Mouse (Mus musculus) liver, adult 2 months (tissue): ENCODE data around the gene Hrh2. TPM values are rescaled to one million over a fixed set of nuclear protein-coding genes. Genes with fewer than 3 reads are reported as not detected.

Source experiments
- DNase-seq: peaks from one replicate; pipeline ENCODE4 v3.0.0-alpha.2; 2011; ENCODE audit warnings: low read depth, low spot score; ENCODE audit errors: extremely low read depth
- H3K27ac ChIP-seq: fragments of 200-500 bp; replicated peaks from 2 replicates; pipeline ENCODE4 v1.5.1; 2012; ENCODE audit warnings: low read depth, mild to moderate bottlenecking, control low read depth, inconsistent platforms, low read length; ENCODE audit not compliant: insufficient read depth
- H3K27me3 ChIP-seq: fragments of 200-500 bp; 2 replicates; pipeline ENCODE4 v1.6.1; 2012; ENCODE audit warnings: mild to moderate bottlenecking, moderate library complexity, low read length, inconsistent platforms; ENCODE audit not compliant: control insufficient read depth, insufficient read depth
- H3K36me3 ChIP-seq: fragments of 200-500 bp; 2 replicates; pipeline ENCODE4 v1.6.1; 2012; ENCODE audit warnings: low read length, inconsistent platforms; ENCODE audit not compliant: control insufficient read depth, insufficient read depth
- H3K4me1 ChIP-seq: fragments of 200-500 bp; 2 replicates; pipeline ENCODE4 v1.6.1; 2011; ENCODE audit warnings: low read length; ENCODE audit not compliant: control insufficient read depth, insufficient read depth
- H3K4me3 ChIP-seq: fragments of 200-500 bp; 2 replicates; pipeline ENCODE4 v1.5.1; 2011; ENCODE audit warnings: low read depth, mild to moderate bottlenecking, control low read depth, low read length, moderate library complexity; ENCODE audit not compliant: insufficient read depth
- H3K79me2 ChIP-seq: fragments of 200-500 bp; 2 replicates; pipeline ENCODE4 v1.6.1; 2012; ENCODE audit warnings: inconsistent platforms, mild to moderate bottlenecking, low read length, moderate library complexity; ENCODE audit not compliant: control insufficient read depth, insufficient read depth
- H3K9ac ChIP-seq: fragments of 200-500 bp; 2 replicates; pipeline ENCODE4 v1.6.1; 2012; ENCODE audit warnings: low read depth, mild to moderate bottlenecking, control low read depth, inconsistent platforms, low read length
- CTCF ChIP-seq: fragments of 200-500 bp; IDR thresholded peaks from 2 replicates; pipeline ENCODE4 v1.5.1; 2011; ENCODE audit warnings: low read depth, low read length, control low read depth
- POLR2A ChIP-seq: fragments of 200-500 bp; IDR thresholded peaks from 2 replicates; pipeline ENCODE4 v1.6.1; 2011; ENCODE audit warnings: low read length, control low read depth; ENCODE audit not compliant: insufficient read depth; ENCODE audit errors: extremely low read depth
- WGBS: fragments of 180-500 bp; shearing (Covaris S2); methylation state at CpG from one replicate; pipeline ENCODE4 v1.1.7; 2018; 5-methylcytosine and 5-hydroxymethylcytosine counted together
- polyA plus RNA-seq: library from polyadenylated mRNA; depleted of rRNA; stranded (reverse); fragments of >200 nt; gene quantifications from 2 replicates; pipeline ENCODE4 v1.2.3, GENCODE M21; 2012
- total RNA-seq: library from RNA; depleted of rRNA; stranded (reverse); fragments of >200 nt; gene quantifications from 2 replicates; pipeline ENCODE4 v1.2.3, GENCODE M21; 2014

Hrh2 gene
- total and polyA plus RNA-seq, 2 experiments: 0.09 to 0.24 TPM

GRCm38 (mm10) chr13:54257580-54258223, 65.8 kb downstream of the Hrh2 start:
- WGBS: 36% methylated on average over 10 of the region's 10 CpGs

GRCm38 (mm10) chr13:54258231-54258743, 66.4 kb downstream of the Hrh2 start:
- Histone ChIP-seq H3K4me1 (no peaks in the 10 kb centered on the region), H3K27ac (no peak overlapping the region), H3K36me3 (no peaks in the 10 kb centered on the region), H3K79me2 (no peaks in the 10 kb centered on the region), H3K9ac (no peak overlapping the region), H3K27me3 (no peaks in the 10 kb centered on the region), H3K4me3 (no peak overlapping the region)
- TF ChIP-seq POLR2A (no peak), CTCF (no peak)
- WGBS: 33% methylated on average over 8 of the region's 8 CpGs
- DNase-seq: no peak

More at GRCm38 (mm10) chr13:54257580-54258223, 65.8 kb downstream of the Hrh2 start:
- no peak for DNase-seq
- Histone ChIP-seq H3K9ac (no peak overlapping the region), H3K27me3 (no peaks in the 10 kb centered on the region), H3K4me1 (no peaks in the 10 kb centered on the region), H3K36me3 (no peaks in the 10 kb centered on the region), H3K4me3 (no peak overlapping the region), H3K27ac (no peak overlapping the region), H3K79me2 (no peaks in the 10 kb centered on the region)
- TF ChIP-seq CTCF (no peak), POLR2A (no peak)

DNA sequence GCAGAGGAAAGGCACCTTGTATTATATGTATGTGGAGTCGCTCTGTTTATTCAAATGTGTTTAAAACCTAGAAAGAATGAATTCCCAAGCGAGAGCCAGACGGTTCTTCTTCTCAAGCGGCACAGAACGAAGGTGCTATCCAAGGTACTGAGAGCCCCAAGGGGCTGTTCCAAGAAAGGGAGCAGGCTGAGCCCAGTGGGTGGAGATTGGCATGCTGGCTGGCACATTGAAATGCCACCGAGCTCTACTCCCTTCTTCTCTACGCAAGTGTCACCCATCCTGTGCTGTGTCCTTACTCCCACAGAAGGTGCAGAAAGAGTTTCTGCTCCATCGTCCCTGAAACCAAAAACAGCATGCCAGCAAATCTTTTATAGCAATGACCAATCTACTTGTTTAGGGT, 68.4 kb downstream of the Hrh2 start:
- no peak for DNase-seq
- H3K27ac ChIP-seq: no peak overlapping the region
- 28% methylated on average over 8 of the region's 8 CpGs for WGBS
- H3K9ac ChIP-seq: no peak overlapping the region
- H3K36me3 ChIP-seq: no peaks in the 10 kb centered on the region
- no peak overlapping the region for H3K4me3 ChIP-seq
- H3K27me3 ChIP-seq: no peaks in the 10 kb centered on the region
- no peaks in the 10 kb centered on the region for H3K4me1 ChIP-seq
- TF ChIP-seq CTCF (no peak), POLR2A (no peak)
- H3K79me2 ChIP-seq: no peaks in the 10 kb centered on the region

GRCm38 (mm10) chr13:54262741-54263510, 71.0 kb downstream of the Hrh2 start:
- TF ChIP-seq POLR2A (no peak), CTCF (no peak)
- no peak for DNase-seq
- H3K4me1 ChIP-seq: no peaks in the 10 kb centered on the region
- no peaks in the 10 kb centered on the region for H3K27me3 ChIP-seq
- no peaks in the 10 kb centered on the region for H3K79me2 ChIP-seq
- H3K27ac ChIP-seq: no peak overlapping the region
- H3K36me3 ChIP-seq: no peaks in the 10 kb centered on the region
- no peak overlapping the region for H3K9ac ChIP-seq
- no peak overlapping the region for H3K4me3 ChIP-seq
- 88% methylated on average over 15 of the region's 15 CpGs for WGBS

GRCm38 (mm10) chr13:54263641-54264040, 71.7 kb downstream of the Hrh2 start:
- 75% methylated on average over 6 of the region's 6 CpGs for WGBS
- Histone ChIP-seq H3K4me3 (no peak overlapping the region), H3K4me1 (no peaks in the 10 kb centered on the region), H3K27ac (no peak overlapping the region), H3K79me2 (no peaks in the 10 kb centered on the region), H3K36me3 (no peaks in the 10 kb centered on the region), H3K9ac (no peak overlapping the region), H3K27me3 (no peaks in the 10 kb centered on the region)
- DNase-seq: no peak
- TF ChIP-seq POLR2A: no peak
- no peak for TF ChIP-seq CTCF

DNA sequence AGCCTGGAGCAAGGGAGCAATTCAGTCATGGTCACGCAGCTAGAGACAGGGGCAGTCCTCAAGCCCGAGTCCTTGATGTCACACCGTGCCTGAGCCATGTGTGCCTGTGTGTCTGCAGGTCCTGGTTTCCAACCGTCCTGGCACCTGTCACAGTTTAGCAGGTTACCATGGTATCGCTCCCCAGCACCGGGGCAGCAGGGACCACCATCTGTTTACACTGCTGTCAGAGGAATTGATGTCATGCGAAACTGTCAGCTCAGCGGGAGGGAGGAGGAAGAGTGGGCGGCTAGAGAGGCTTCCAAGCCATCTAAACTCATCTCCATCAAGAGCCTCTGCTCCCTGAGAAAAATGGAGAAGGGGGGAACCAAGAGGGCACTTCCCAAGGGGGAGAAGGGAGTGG, 74.5 kb downstream of the Hrh2 start:
- no peak overlapping the region for H3K27ac ChIP-seq
- no peak for TF ChIP-seq POLR2A
- TF ChIP-seq CTCF: no peak
- H3K4me3 ChIP-seq: no peak overlapping the region
- WGBS: 7% methylated on average over 9 of the region's 9 CpGs
- H3K79me2 ChIP-seq: no peaks in the 10 kb centered on the region
- H3K9ac ChIP-seq: no peak overlapping the region
- H3K36me3 ChIP-seq: no peaks in the 10 kb centered on the region
- DNase-seq: no peak
- no peaks in the 10 kb centered on the region for H3K27me3 ChIP-seq
- H3K4me1 ChIP-seq: no peaks in the 10 kb centered on the region
